Mouse (Mus musculus) effector memory CD4-positive, alpha-beta T cell, adult 7 months (primary cell): ENCODE results near the gene Pogz. TPM values are rescaled to one million over a fixed set of nuclear protein-coding genes. Genes with fewer than 3 reads are reported as not detected.

Source experiments
- polyA plus RNA-seq: library from polyadenylated mRNA; unstranded; fragments of 100-300 nt; shearing (Covaris generic); gene quantifications from one replicate; pipeline ENCODE4 v1.2.1, GENCODE M21; 2017

Gene Pogz
- polyA plus RNA-seq: 17.2 TPM

DNA sequence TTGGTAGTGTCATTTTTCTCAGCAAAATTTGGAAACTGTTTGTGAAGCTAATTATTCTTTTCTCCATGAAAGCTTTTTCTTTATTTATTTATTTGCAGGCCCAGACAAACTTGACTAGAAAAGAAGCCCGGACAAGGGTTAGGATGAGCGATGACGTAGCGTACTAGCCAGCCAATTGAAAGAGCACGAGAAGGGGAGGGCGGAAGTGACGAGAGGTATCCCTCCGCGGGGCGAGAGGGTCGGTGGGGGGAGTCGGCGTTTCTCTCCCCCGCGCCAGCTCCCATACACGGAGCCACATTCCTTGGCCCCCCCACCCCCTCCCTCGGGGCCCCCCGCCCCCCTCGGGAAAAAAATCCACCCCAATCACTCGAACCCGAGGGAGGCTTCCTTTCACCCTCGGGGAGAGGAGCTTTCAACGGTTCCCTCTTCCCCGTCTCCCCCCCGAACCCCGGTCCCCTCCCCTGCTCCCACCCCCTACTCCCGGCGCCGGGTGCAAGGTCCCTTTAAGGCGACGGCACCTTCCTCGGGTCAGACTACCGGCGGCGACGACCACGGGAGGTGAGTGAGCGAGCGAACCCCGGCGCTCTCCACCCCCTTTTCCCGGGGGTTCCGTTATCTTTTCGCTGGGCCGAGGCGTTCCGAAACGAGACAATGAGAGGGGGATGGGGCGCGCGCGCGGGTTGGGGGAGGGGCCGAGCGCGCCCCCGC lies at the start of gene Pogz:
TSS of gene Pogz (plus strand) at position 385 of the 708 bp plus-strand sequence.

GRCm38 (mm10) chr3:94886316-94887224 lies 49.2 kb downstream of the Pogz start, which contains the start of gene Psmb4:
Gene Psmb4, minus strand, starts transcription at chr3:94886961.

Other genes starting within 250 kb of the Pogz start
- not detected for gene Gm10972, start 194.5 kb upstream of the Pogz start, polyA plus RNA-seq
- gene Tuft1, start 178.7 kb upstream of the Pogz start, polyA plus RNA-seq: 3.3 TPM
- not detected for gene Selenbp2, start 144.0 kb upstream of the Pogz start, polyA plus RNA-seq
- 0.32 TPM for gene Cgn, start 51.1 kb upstream of the Pogz start, polyA plus RNA-seq
- gene Psmb4, start 49.4 kb downstream of the Pogz start, polyA plus RNA-seq: 221 TPM
- gene Selenbp1, start 95.5 kb downstream of the Pogz start, polyA plus RNA-seq: 0.55 TPM
- gene Rfx5, start 116.5 kb downstream of the Pogz start, polyA plus RNA-seq: 15.9 TPM
- gene Pi4kb, start 137.2 kb downstream of the Pogz start, polyA plus RNA-seq: 17.4 TPM
- 42.4 TPM for gene Zfp687, start 177.9 kb downstream of the Pogz start, polyA plus RNA-seq
- gene Psmd4, start 205.0 kb downstream of the Pogz start, polyA plus RNA-seq: 289 TPM